Mouse (Mus musculus) hindbrain, embryonic 10.5 days (tissue): ENCODE data around the gene Tnrc6b. TPM values are rescaled to one million over a fixed set of nuclear protein-coding genes. Genes with fewer than 3 reads are reported as not detected.

Experiments
- DNase-seq: peaks from one replicate; pipeline ENCODE4 v3.0.0-alpha.2; 2017; ENCODE audit warnings: low spot score
- H3K27ac ChIP-seq: fragments of 300-500 bp; sonication (generic); 2 replicates; pipeline ENCODE4 v1.5.1; 2016; ENCODE audit warnings: mild to moderate bottlenecking, moderate library complexity
- H3K27me3 ChIP-seq: fragments of 300-500 bp; sonication (generic); 2 replicates; pipeline ENCODE4 v1.6.1; 2016; ENCODE audit warnings: mild to moderate bottlenecking; ENCODE audit not compliant: poor library complexity, insufficient read depth, severe bottlenecking
- H3K36me3 ChIP-seq: fragments of 300-500 bp; sonication (generic); 2 replicates; pipeline ENCODE4 v1.6.1; 2016; ENCODE audit warnings: mild to moderate bottlenecking, moderate library complexity
- H3K4me1 ChIP-seq: fragments of 300-500 bp; sonication (generic); replicated peaks from 2 replicates; pipeline ENCODE4 v1.6.1; 2016; ENCODE audit warnings: mild to moderate bottlenecking
- H3K4me3 ChIP-seq: fragments of 300-500 bp; sonication (generic); 2 replicates; pipeline ENCODE4 v1.5.1; 2016; ENCODE audit warnings: mild to moderate bottlenecking, moderate library complexity
- H3K9me3 ChIP-seq: fragments of 300-500 bp; sonication (generic); 2 replicates; pipeline ENCODE4 v1.6.1; 2016; ENCODE audit warnings: mild to moderate bottlenecking, moderate library complexity
- whole genome bisulfite sequencing: fragments of 180-500 bp; shearing (Covaris S2); methylation state at CpG from one replicate; pipeline ENCODE4 v1.1.7; 2016; 5-methylcytosine and 5-hydroxymethylcytosine counted together
- polyA plus RNA-seq: library from polyadenylated mRNA; unstranded; fragments of >200 nt; fragmentation: Nextera tagmentation; extraction: Ambion mirVana; gene quantifications from 2 replicates; pipeline ENCODE4 v1.2.1, GENCODE M21; 2016

Tnrc6b gene
- polyA plus RNA-seq, 1 experiment from 2014 or later: 43.3 TPM

- H3K27me3 ChIP-seq: no peaks in the 10 kb centered on the region; the same call in 1 of the 2 replicates
- no peaks in the 10 kb centered on the region for H3K9me3 ChIP-seq
- no peaks in the 10 kb centered on the region for H3K36me3 ChIP-seq
- no peak for DNase-seq
- peak overlapping the region; percentile 41 for H3K4me3 ChIP-seq
- H3K27ac ChIP-seq: peak overlapping the region; percentile 73
- WGBS: 40% methylated on average over 11 of the region's 11 CpGs
- H3K4me1 ChIP-seq: peaks cover 16% of the 10 kb centered on the region
Measured at GRCm38 (mm10) chr15:80706596-80706995, 4.5 kb upstream of the Tnrc6b start.

GRCm38 (mm10) chr15:80707088-80707487, 4.0 kb upstream of the Tnrc6b start:
- Histone ChIP-seq H3K4me3 (no peak overlapping the region), H3K36me3 (no peaks in the 10 kb centered on the region), H3K27ac (no peak overlapping the region), H3K4me1 (peaks cover 20% of the 10 kb centered on the region), H3K27me3 (no peaks in the 10 kb centered on the region; the same call in 1 of the 2 replicates), H3K9me3 (no peaks in the 10 kb centered on the region)
- WGBS: 87% methylated on average over 8 of the region's 8 CpGs
- DNase-seq: no peak

- DNase-seq: no peak
- no peak overlapping the region for H3K4me3 ChIP-seq
- 67% methylated on average over 6 of the region's 6 CpGs for WGBS
- no peaks in the 10 kb centered on the region for H3K36me3 ChIP-seq
- H3K27me3 ChIP-seq: no peaks in the 10 kb centered on the region
- H3K9me3 ChIP-seq: no peaks in the 10 kb centered on the region
- no peak overlapping the region for H3K27ac ChIP-seq
- H3K4me1 ChIP-seq: peaks cover 27% of the 10 kb centered on the region
Measured at GRCm38 (mm10) chr15:80709593-80709992, 1.5 kb upstream of the Tnrc6b start.

GRCm38 (mm10) chr15:80710257-80710607, 881 bp upstream of the Tnrc6b start:
- Histone ChIP-seq H3K27ac (no peak overlapping the region), H3K9me3 (no peaks in the 10 kb centered on the region), H3K4me3 (peak overlapping the region; percentile 80), H3K27me3 (no peaks in the 10 kb centered on the region), H3K4me1 (peaks cover 27% of the 10 kb centered on the region), H3K36me3 (no peaks in the 10 kb centered on the region)
- DNase-seq: no peak
- 15% methylated on average over 5 of the region's 5 CpGs for WGBS

GRCm38 (mm10) chr15:80711401-80712151, 463 bp downstream of the Tnrc6b start:
- under 1% methylated on average over 92 of the region's 106 CpGs for WGBS
- Histone ChIP-seq H3K9me3 (no peaks in the 10 kb centered on the region), H3K4me1 (peaks cover 22% of the 10 kb centered on the region), H3K36me3 (no peaks in the 10 kb centered on the region), H3K4me3 (peak overlapping the region; percentile 80), H3K27me3 (no peaks in the 10 kb centered on the region), H3K27ac (peak overlapping the region; percentile 93)
- peak; percentile 58 for DNase-seq

- 82% methylated on average over 4 of the region's 4 CpGs for WGBS
- H3K4me3 ChIP-seq: no peak overlapping the region
- no peaks in the 10 kb centered on the region for H3K9me3 ChIP-seq
- H3K4me1 ChIP-seq: peaks cover 19% of the 10 kb centered on the region; the same call in 1 of the 2 replicates
- no peaks in the 10 kb centered on the region for H3K36me3 ChIP-seq
- H3K27ac ChIP-seq: no peak overlapping the region
- no peak for DNase-seq
- no peaks in the 10 kb centered on the region for H3K27me3 ChIP-seq
Measured at GRCm38 (mm10) chr15:80714299-80714698, 3.2 kb downstream of the Tnrc6b start.

GRCm38 (mm10) chr15:80716631-80717135, 5.6 kb downstream of the Tnrc6b start:
- DNase-seq: no peak
- WGBS: 88% methylated on average over 8 of the region's 8 CpGs
- Histone ChIP-seq H3K27ac (no peak overlapping the region), H3K4me1 (peaks cover 10% of the 10 kb centered on the region; the same call in 1 of the 2 replicates), H3K9me3 (no peaks in the 10 kb centered on the region), H3K4me3 (no peak overlapping the region), H3K27me3 (no peaks in the 10 kb centered on the region), H3K36me3 (no peaks in the 10 kb centered on the region)

GRCm38 (mm10) chr15:80717431-80717830, 6.3 kb downstream of the Tnrc6b start:
- no peaks in the 10 kb centered on the region for H3K27me3 ChIP-seq
- 0 out of 2 replicates have a peak, but pooled peaks cover 3% of the 10 kb centered on the region for H3K4me1 ChIP-seq
- H3K9me3 ChIP-seq: no peaks in the 10 kb centered on the region
- no peak overlapping the region for H3K27ac ChIP-seq
- DNase-seq: no peak
- WGBS: 45% methylated on average over 1 of the region's 1 CpGs
- H3K4me3 ChIP-seq: no peak overlapping the region
- no peaks in the 10 kb centered on the region for H3K36me3 ChIP-seq

GRCm38 (mm10) chr15:80720249-80720648, 9.1 kb downstream of the Tnrc6b start:
- H3K27me3 ChIP-seq: no peaks in the 10 kb centered on the region
- no peaks in the 10 kb centered on the region for H3K9me3 ChIP-seq
- no peaks in the 10 kb centered on the region for H3K4me1 ChIP-seq
- WGBS: 83% methylated on average over 5 of the region's 5 CpGs
- H3K4me3 ChIP-seq: no peak overlapping the region
- no peak overlapping the region for H3K27ac ChIP-seq
- no peaks in the 10 kb centered on the region for H3K36me3 ChIP-seq
- DNase-seq: no peak

- 84% methylated on average over 6 of the region's 6 CpGs for WGBS
- Histone ChIP-seq H3K36me3 (no peaks in the 10 kb centered on the region), H3K27me3 (no peaks in the 10 kb centered on the region), H3K4me3 (no peak overlapping the region), H3K27ac (no peak overlapping the region), H3K4me1 (no peaks in the 10 kb centered on the region), H3K9me3 (no peaks in the 10 kb centered on the region)
- DNase-seq: no peak
Measured at GRCm38 (mm10) chr15:80721861-80722260, 10.7 kb downstream of the Tnrc6b start.

- DNase-seq: no peak
- WGBS: 58% methylated on average over 3 of the region's 3 CpGs
- no peaks in the 10 kb centered on the region for H3K27me3 ChIP-seq
Measured at GRCm38 (mm10) chr15:80722366-80722765, 11.3 kb downstream of the Tnrc6b start.

GRCm38 (mm10) chr15:80729477-80729876, 18.4 kb downstream of the Tnrc6b start:
- no peak for DNase-seq
- Histone ChIP-seq H3K36me3 (no peaks in the 10 kb centered on the region), H3K4me1 (0 out of 2 replicates have a peak, but pooled peaks cover 6% of the 10 kb centered on the region), H3K27me3 (no peaks in the 10 kb centered on the region), H3K4me3 (no peak overlapping the region), H3K9me3 (no peaks in the 10 kb centered on the region), H3K27ac (no peak overlapping the region)
- 71% methylated on average over 2 of the region's 2 CpGs for WGBS

More at GRCm38 (mm10) chr15:80722366-80722765, 11.3 kb downstream of the Tnrc6b start:
- Histone ChIP-seq H3K27ac (no peak overlapping the region), H3K9me3 (no peaks in the 10 kb centered on the region), H3K4me3 (no peak overlapping the region), H3K36me3 (no peaks in the 10 kb centered on the region), H3K4me1 (no peaks in the 10 kb centered on the region)

GRCm38 (mm10) chr15:80731043-80731442, 19.9 kb downstream of the Tnrc6b start:
- Histone ChIP-seq H3K36me3 (no peaks in the 10 kb centered on the region), H3K4me3 (no peak overlapping the region), H3K4me1 (0 out of 2 replicates have a peak, but pooled peaks cover 6% of the 10 kb centered on the region), H3K27me3 (no peaks in the 10 kb centered on the region), H3K9me3 (no peaks in the 10 kb centered on the region), H3K27ac (no peak overlapping the region)
- DNase-seq: no peak
- 97% methylated on average over 1 of the region's 1 CpGs for WGBS
